In the genomic region with DNA sequence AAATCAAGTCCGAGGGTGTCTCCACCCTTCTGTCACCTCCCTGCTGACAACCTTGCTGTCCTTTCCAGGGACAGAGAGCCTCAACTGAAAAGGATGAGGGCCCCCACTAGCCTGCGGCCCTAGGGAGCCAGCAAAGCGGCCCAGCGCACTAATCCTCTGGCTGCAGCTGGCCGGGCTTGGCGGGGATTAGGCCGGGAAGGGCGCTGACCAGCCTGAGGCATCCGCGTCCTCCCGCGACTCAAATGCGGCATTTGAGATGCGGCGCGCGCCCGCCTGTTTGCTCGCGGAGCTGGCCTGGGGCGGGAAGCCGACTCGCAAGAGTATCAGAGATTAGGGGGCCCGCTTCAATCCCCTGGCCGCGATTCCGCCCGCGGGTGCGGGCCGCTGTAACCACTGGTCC, we compare ENCODE assay signal across 9 mouse cellular contexts. TPM values are rescaled to one million over a fixed set of nuclear protein-coding genes. Genes with fewer than 3 reads are reported as not detected.
DNase-seq lines count a peak whose midpoint lies in the region; ATAC-seq and TF ChIP-seq lines count a peak whose summit lies in the region.
"Had no signal": no experiment of that assay in that cellular context is flagged by ENCODE, and none has a peak within 500 bp of the region (broad histone marks: within the 10 kb centered on the region; RNA-seq: fewer than 3 reads in every experiment).

No protein-coding gene starts in this region.

- H3K4me3 ChIP-seq in heart, embryonic 10.5 days, result peak overlapping the region; percentile 53
- peak overlapping the region; percentile 3; the same call in 1 of the 2 replicates for H3K4me3 ChIP-seq in limb, embryonic 14.5 days (replicated peaks; ENCODE audit: low read length)
- H3K4me3 ChIP-seq: liver, embryonic 13.5 days had no signal

- peak overlapping the region; percentile 31; the same call in 1 of the 2 replicates for H3K4me2 ChIP-seq in limb, embryonic 14.5 days (replicated peaks; ENCODE audit: low read depth, low read length, severe bottlenecking)
- H3K4me2 ChIP-seq: liver, embryonic 13.5 days had no signal

- no peaks in the 10 kb centered on the region for H3K9me3 ChIP-seq in heart, embryonic 10.5 days
- H3K9me3 ChIP-seq in limb, embryonic 14.5 days (ENCODE audit: control insufficient read depth, low read length), result no peaks in the 10 kb centered on the region
- H3K9me3 ChIP-seq: liver, embryonic 13.5 days had no signal

- ATAC-seq in limb, embryonic 14.5 days (ENCODE audit: low FRiP score, low read depth), result no peak
- ATAC-seq in frontal cortex, adult (ENCODE audit: low TSS enrichment), result no peak

- peaks cover 69% of the 10 kb centered on the region for H3K27me3 ChIP-seq in heart, embryonic 10.5 days (ENCODE audit: insufficient read depth, poor library complexity, severe bottlenecking)
- H3K27me3 ChIP-seq in limb, embryonic 14.5 days (ENCODE audit: control insufficient read depth, insufficient read depth, low read length), result peaks cover 28% of the 10 kb centered on the region

- no peaks in the 10 kb centered on the region for H3K36me3 ChIP-seq in heart, embryonic 10.5 days
- H3K36me3 ChIP-seq in limb, embryonic 14.5 days (ENCODE audit: control insufficient read depth, insufficient read depth, low read length), result no peaks in the 10 kb centered on the region
- H3K36me3 ChIP-seq: liver, embryonic 13.5 days had no signal

- H3K9ac ChIP-seq in limb, embryonic 14.5 days (ENCODE audit: low read depth, low read length, severe bottlenecking), result peak overlapping the region; percentile 43; the same call in 1 of the 2 replicates
- H3K9ac ChIP-seq: liver, embryonic 13.5 days had no signal

- WGBS in heart, embryonic 10.5 days, result under 1% methylated on average over 31 of the region's 31 CpGs
- 5% methylated on average over 31 of the region's 31 CpGs for WGBS in limb, embryonic 14.5 days

- H3K27ac ChIP-seq in heart, embryonic 10.5 days, result no peak overlapping the region
- no peak overlapping the region for H3K27ac ChIP-seq in limb, embryonic 14.5 days (replicated peaks; ENCODE audit: low read depth, low read length)
- H3K27ac ChIP-seq: liver, embryonic 13.5 days had no signal

- peaks cover 8% of the 10 kb centered on the region; the same call in 1 of the 2 replicates for H3K4me1 ChIP-seq in heart, embryonic 10.5 days
- H3K4me1 ChIP-seq in limb, embryonic 14.5 days (ENCODE audit: control insufficient read depth, insufficient read depth, low read length), result no peaks in the 10 kb centered on the region; the same call in 1 of the 2 replicates
- H3K4me1 ChIP-seq: liver, embryonic 13.5 days had no signal

- DNase-seq in heart, embryonic 10.5 days (ENCODE audit: low spot score), result no peak
- DNase-seq in heart, adult 9 months (ENCODE audit: low spot score in 2 of 2), result no peak
- peak; percentile 28 for DNase-seq in thymus, postnatal 4 days
- DNase-seq in thymus, postnatal 10 days (ENCODE audit: low spot score in 2 of 2), result no peak
- no peak for DNase-seq in limb, embryonic 14.5 days (ENCODE audit: low spot score)
- DNase-seq in thymus, postnatal 14 days, result no peak
- DNase-seq in layer of hippocampus, postnatal 25 days (ENCODE audit: extremely low spot score in 1 of 2, low spot score in 1 of 2), result no peak
- DNase-seq: liver, embryonic 13.5 days had no signal

- no peak for TF ChIP-seq POLR2A in limb, embryonic 14.5 days (IDR thresholded peaks at IDR 0.05; ENCODE audit: borderline replicate concordance, extremely low read depth, insufficient read depth, insufficient read length)

RNA-seq across cellular contexts. Expression of gene Noto, which starts 14.7 kb away (rescaled TPM):
- polyA plus RNA-seq in heart, embryonic 10.5 days (2016; fragmentation: Nextera tagmentation; extraction: Ambion mirVana), result not detected in 2 replicates
- polyA plus RNA-seq in limb, embryonic 14.5 days (2012; rRNA removed), result not detected in 2 replicates
- not detected in 2 replicates for polyA plus RNA-seq in limb, embryonic 14.5 days (2014; fragmentation: Nextera tagmentation; extraction: Ambion mirVana)
- total RNA-seq in layer of hippocampus, postnatal 25 days (2021), result not detected
- polyA plus RNA-seq: liver, embryonic 13.5 days had no signal

RNA-seq across cellular contexts. Expression of gene Smyd5, which starts 22.8 kb away (rescaled TPM):
- 64.4 and 81.8 TPM in 2 replicates for polyA plus RNA-seq in heart, embryonic 10.5 days (2016; fragmentation: Nextera tagmentation; extraction: Ambion mirVana)
- 69.5 and 76.0 TPM in 2 replicates for polyA plus RNA-seq in limb, embryonic 14.5 days (2012; rRNA removed)
- polyA plus RNA-seq in limb, embryonic 14.5 days (2014; fragmentation: Nextera tagmentation; extraction: Ambion mirVana), result 40.2 and 45.4 TPM in 2 replicates
- total RNA-seq in layer of hippocampus, postnatal 25 days (2021), result 10 to 100 TPM; 38.9 to 40.9 TPM

RNA-seq across cellular contexts. Expression of gene Rab11fip5, which starts 34.6 kb away (rescaled TPM):
- 9.0 and 23.0 TPM in 2 replicates for polyA plus RNA-seq in heart, embryonic 10.5 days (2016; fragmentation: Nextera tagmentation; extraction: Ambion mirVana)
- polyA plus RNA-seq in limb, embryonic 14.5 days (2012; rRNA removed), result 16.9 and 20.4 TPM in 2 replicates
- polyA plus RNA-seq in limb, embryonic 14.5 days (2014; fragmentation: Nextera tagmentation; extraction: Ambion mirVana), result 15.9 and 16.8 TPM in 2 replicates
- 10 to 100 TPM; 53.8 to 55.3 TPM for total RNA-seq in layer of hippocampus, postnatal 25 days (2021)

RNA-seq across cellular contexts. Expression of gene Cct7, which starts 42.3 kb away (rescaled TPM):
- 563 and 665 TPM in 2 replicates for polyA plus RNA-seq in heart, embryonic 10.5 days (2016; fragmentation: Nextera tagmentation; extraction: Ambion mirVana)
- polyA plus RNA-seq in limb, embryonic 14.5 days (2012; rRNA removed), result 203 and 247 TPM in 2 replicates
- 416 and 417 TPM in 2 replicates for polyA plus RNA-seq in limb, embryonic 14.5 days (2014; fragmentation: Nextera tagmentation; extraction: Ambion mirVana)
- total RNA-seq in layer of hippocampus, postnatal 25 days (2021), result 100 to 1,000 TPM; 194 to 226 TPM

RNA-seq across cellular contexts. Expression of gene Pradc1, which starts 42.8 kb away (rescaled TPM):
- 38.9 and 48.2 TPM in 2 replicates for polyA plus RNA-seq in heart, embryonic 10.5 days (2016; fragmentation: Nextera tagmentation; extraction: Ambion mirVana)
- polyA plus RNA-seq in limb, embryonic 14.5 days (2012; rRNA removed), result 27.6 and 30.0 TPM in 2 replicates
- polyA plus RNA-seq in limb, embryonic 14.5 days (2014; fragmentation: Nextera tagmentation; extraction: Ambion mirVana), result 26.8 and 29.6 TPM in 2 replicates
- 10 to 100 TPM; 15.8 to 17.9 TPM for total RNA-seq in layer of hippocampus, postnatal 25 days (2021)
